Mouse (Mus musculus) E14TG2a.4 (cell line): ENCODE measurements at regions not wholly inside any gene's neighbourhood (a gene's known extent, or its start where the extent isn't known, plus 50 kb on each side); places are given as distances from the start of the nearest gene placed in this dataset.

Experiments used
- CTCF ChIP-seq: conservative IDR thresholded peaks from 2 replicates; pipeline ENCODE4 v1.5.1; 2014; ENCODE audit warnings: low read length
- NANOG ChIP-seq: IDR thresholded peaks from 2 replicates; pipeline ENCODE4 v1.6.1; 2014; ENCODE audit warnings: borderline replicate concordance, low read length, mixed read lengths
- POU5F1 ChIP-seq: IDR thresholded peaks from 2 replicates; pipeline ENCODE4 v1.6.1; 2014; ENCODE audit warnings: low read length, borderline replicate concordance

DNA sequence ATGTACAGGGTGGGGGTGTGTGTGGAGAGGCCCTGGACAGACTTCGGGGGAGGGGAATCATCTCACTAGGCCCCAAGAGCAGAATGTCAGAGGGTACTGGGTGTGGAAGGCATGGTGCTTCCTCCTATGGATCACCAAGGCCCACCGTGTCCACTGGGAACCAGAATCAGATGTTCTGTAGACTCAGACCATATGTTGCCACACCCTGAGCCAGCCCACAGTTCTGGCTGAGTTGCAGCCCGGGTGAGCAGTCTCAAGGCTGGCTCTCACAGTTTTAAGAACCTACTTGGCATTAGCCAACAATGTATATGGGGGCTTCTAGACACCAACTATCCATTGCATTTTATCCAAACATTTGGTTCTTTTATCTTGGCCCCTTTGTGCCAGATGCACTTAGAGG, 67.5 kb downstream of the Ackr3 start:
- TF ChIP-seq CTCF = no peak
- no peak for TF ChIP-seq NANOG
- no peak for TF ChIP-seq POU5F1
